Mouse (Mus musculus): ENCODE data around the gene Abhd17c.

GRCm38 (mm10) chr7:84151001-84151959 is at the start of gene Abhd17c:
- TF ChIP-seq CTCF (IDR thresholded peaks at IDR 0.05; ENCODE audit: extremely low read depth, insufficient read depth, insufficient read length, insufficient replicate concordance), result no peak
- no peak for TF ChIP-seq POLR2A (IDR thresholded peaks at IDR 0.05; ENCODE audit: low read depth, low read length)

Measured in spleen, adult 2 months (tissue).